Mouse (Mus musculus) kidney, adult 11 months (tissue): ENCODE measurements at regions not wholly inside any gene's neighbourhood (a gene's known extent, or its start where the extent isn't known, plus 50 kb on each side); places are given as distances from the start of the nearest gene placed in this dataset.
"Not testable (repeated sequence)": the region's sequence is repeated elsewhere in the genome, so short reads cannot be mapped to it uniquely, and the experiment has no call there.

Experiments used
- DNase-seq: peaks from one replicate; pipeline ENCODE4 v3.0.0; 2022

DNA sequence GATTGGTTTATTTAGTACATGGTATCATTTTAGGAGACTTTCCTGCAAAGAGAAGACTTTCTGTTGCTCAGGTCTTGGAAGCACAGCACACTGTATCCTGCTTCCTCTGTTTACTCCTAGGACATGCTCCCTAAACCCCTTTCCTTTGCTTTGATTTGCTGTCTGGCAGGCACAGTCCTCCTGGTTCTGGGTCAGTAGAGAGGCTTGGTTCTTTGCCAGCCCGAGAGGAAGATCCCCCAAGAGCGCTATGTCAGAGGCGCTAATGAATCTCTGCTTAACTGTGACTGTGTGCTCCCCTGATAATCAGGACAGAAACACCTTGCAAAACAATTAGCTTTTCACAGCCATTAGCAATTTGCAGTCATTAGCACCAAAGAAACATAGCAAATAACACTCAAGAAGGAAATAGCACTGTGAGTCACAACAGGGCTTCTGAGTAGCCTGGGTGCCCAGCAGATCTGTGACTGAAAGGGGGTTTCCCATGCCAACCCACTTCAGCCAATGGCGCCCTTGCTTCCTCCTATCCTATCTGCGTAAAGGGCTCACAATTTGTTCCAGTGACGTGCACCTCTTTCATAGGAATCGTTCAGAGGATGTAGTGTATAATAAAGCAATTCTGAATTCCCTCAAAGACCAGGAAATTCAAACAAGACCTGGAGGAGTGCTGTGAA lies 145.5 kb downstream of the Gm815 start:
- DNase-seq = peak; percentile 15

DNA sequence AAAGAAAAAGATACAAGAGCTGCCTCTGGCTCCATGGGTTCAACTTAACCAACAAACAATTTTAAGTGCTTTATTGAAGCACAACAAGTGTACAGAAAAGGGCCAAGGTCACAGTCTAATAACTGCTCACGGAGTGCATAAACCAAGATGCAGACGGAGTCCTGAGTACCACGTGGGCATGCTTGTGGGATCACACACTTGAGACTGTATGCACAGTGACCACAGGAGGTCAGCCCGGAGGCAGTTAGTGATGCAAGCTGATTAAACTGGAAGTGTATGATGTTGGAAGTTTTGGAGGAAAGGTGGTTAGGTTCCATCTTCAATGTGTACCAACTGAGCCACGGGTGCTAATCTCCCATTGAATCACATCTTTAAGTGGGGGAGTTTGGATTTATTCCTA lies 146.9 kb downstream of the Gm815 start:
- DNase-seq = peak; percentile 38

DNA sequence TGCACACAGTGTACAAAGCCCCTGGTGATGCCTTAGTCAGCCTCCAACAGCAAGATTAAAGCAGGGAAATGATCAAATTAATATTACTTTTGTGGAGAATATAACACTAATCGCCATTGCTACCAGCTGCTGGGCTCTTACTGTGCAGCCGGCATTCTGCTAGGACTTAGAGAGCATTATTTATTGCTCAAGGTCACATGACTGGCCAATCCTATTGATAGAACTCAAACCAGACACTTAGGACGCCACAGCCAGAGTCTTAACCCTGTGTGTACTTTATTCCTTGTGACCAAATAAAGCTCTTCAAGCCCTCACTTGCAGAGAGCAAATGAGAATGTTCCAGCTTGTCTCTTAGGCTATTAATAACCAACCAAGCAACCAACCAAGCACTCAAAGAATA lies 152.6 kb downstream of the Gm815 start:
- DNase-seq = no peak

DNA sequence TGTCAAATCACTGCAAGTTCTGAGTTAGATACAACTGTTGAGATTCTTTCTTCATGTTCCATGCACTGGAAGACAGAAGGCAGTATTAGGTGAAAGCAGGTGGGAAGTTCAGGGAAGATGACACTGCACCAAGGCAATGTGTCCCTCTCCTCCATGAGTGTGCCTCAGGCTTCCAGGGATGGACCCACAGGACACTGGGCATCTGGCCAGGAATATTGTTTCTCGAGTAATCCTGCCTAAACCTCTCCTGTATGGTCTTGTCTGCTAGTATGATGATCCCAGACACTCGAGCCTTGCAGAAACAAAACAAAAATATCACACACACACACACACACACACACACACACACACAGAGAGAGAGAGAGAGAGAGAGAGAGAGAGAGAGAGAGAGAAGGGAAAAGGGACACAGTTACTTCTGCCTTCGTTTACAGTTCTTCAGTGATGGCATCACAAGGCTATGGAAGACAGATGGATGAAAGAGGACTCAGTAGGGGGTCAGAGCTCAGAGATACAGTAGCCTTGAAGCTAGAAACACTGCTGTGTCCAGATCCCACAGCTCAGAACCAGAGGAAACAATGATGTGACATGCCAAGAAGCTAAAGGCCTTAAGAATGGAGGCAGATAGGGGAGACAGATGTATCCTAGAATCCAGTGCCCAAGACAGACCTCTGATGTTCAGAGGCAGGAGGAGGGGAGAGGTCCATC lies 154.8 kb downstream of the Gm815 start:
- no peak for DNase-seq

DNA sequence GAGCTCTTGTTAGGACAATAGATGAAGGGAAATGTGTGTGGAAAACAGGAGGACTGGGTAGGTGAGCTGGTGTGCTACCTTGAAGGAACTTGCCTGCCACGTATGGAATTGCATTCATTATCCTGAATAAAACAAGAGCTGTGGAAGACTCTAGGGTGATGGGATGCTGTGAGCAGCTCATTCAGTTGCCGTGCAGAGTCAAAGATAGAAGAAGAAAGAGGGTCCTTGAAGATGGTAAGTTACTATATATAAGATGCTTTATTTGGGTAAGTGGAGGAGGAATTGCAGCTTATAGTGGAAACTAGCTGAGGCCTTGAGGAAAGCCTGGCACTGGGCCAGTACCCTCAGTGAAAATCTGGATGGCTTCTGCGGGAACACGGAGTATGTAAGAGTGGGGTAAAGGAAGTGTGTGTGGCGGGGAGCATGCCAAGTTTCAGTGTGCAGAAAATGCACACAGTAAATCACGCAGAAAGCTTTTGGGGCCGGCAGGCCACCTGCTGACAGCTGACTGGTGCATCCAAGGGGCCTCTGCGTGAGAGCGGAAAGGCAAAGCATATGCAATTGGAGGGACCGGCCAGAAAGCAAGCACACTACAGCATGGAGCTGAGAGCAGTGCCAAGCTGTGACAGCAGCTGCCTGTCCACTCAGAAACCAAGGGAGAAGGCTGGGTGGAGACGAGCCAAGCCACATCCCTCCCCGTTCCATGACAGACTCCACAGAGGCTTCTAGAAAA lies 149.7 kb upstream of the Vldlr start:
- peak; percentile 2 for DNase-seq

DNA sequence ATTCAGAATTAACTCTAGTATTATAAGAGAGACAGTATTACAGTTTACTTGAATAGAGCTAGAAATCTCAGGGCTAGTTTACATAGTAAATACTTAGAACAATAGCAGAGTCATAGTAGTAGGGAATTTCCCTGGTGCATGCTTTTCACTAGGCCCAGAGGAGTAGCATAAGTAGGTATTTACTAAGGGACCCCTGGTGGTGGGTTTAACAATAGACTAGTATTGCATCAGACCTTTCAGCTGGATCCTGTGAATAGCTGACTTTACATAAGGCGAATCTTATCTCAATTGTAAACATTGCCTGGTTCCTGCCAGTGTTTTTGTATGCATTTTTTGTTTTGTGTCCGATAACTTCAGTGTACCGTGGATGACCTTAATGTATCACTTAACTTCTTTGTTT lies 143.0 kb upstream of the Vldlr start:
- no peak for DNase-seq

DNA sequence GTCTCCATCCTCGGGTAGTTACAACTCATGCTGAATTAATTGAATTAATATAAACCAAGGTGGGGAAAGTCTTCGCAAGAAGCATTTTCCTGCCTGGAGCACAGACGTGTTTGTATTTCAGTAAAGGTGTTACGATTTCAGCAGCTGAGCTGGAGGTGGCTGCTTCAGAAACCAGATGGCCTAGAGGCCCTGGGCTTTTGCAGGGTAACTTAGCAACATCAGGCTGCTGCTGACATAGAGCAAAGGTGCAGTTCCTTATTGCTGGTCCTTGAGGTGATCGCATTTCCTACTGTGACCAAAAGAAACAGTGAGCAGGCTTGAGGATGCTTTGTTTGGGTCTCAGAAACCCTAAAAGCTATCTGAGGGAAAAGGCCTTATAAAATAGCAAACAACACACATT lies 141.3 kb upstream of the Vldlr start:
- peak; percentile 4 for DNase-seq

DNA sequence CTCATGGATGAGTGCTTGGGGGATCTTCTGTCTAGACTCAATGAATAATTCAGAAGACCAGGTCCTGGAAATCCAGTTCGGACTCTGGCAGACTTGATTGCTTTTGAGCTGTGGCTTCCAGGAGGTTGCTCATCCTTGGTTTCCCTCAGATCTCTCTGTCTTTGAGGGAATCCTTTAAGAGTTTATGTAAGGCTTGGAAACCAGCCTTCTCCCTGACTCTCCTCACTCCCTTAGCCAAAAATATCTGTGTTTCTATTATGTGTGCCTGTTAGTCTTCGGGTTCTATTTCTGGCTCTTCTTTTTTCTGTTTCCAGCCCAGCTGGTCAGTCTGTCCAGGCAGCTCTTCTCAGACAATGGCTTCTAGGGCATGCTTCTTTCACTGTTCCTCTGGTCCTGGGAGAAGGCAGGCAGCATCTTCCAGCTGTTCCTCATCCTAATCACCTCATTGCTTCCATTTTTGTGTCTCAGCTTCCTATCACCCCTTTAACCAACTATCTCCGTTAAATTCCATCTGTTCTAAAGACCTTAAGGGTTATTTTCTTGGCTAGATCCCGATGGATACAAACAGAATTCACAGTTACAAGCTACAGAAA lies 139.3 kb upstream of the Vldlr start:
- no peak for DNase-seq

DNA sequence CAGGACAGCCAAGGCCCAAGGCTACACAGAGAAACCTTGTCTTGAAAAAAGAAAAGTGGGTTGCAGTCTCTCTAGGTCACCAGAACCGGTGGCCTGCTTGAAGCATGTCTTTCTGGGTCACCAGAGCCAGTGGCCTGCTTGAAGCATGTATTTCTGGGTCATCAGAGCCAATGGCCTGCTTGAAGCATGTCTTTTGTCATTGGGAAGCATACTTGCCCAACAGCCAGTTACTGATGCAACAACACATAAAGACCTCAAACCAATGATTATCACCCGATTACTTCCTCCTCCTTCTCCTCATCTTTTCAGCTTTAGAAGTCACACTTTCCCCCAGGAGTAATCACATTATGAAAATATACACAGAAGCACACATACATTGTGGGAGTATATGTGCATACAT lies 128.9 kb upstream of the Vldlr start:
- DNase-seq = no peak

DNA sequence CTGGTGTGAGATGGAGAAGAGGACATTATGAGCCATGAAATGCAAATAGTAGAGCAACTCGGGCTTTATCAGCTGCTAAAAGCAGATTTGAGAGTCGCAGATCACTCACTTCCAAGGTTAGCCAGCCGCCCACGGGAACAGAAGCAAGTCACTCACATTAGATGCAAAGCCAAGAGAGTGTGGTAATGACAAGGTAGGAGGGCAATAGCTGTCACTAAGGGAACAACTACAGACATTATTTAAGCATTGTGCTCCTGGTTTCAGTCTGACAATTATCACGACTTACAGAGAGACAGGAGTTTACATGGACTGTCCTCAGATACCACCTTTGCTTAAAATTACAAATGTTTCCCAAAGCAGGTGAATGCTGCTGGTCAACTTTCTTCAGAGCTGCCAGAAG lies 128.5 kb upstream of the Vldlr start:
- no peak for DNase-seq

DNA sequence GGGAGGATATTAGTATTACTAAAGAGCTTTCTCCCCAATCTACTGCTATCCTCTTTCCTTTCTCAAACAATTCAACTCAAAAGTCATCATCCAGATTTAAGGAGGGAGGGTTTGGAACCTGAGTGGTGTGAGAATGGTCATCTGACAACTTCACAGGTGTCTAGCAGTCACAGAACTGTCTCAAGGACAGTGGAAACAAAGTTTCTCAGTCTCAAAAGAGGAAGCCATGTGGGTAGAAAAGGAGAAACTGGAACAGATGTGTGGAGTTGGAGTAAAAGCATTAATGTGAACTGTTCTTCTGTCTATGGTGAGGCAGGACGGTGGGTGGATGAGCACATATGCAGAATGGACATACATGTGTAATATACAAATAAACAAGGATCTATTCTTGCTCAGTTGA lies 127.2 kb upstream of the Vldlr start:
- DNase-seq = no peak

DNA sequence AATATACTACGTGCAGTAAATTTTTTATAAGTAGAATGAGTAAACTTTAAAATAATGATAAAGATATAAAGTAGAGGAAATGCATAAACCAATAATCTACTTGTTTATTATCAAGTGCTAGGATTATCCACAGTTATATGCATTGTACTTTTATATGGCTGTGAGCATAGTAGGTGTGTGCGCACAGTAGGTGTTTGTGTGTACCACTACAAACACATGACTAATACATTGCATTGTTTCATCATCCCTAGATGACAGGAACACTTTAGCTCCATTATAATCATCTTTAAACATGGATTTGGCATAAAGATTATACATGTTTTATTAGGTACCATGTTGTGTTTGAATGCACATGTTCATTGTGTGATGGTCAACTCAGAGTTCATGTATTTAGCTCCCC lies 124.7 kb upstream of the Vldlr start:
- no peak for DNase-seq

DNA sequence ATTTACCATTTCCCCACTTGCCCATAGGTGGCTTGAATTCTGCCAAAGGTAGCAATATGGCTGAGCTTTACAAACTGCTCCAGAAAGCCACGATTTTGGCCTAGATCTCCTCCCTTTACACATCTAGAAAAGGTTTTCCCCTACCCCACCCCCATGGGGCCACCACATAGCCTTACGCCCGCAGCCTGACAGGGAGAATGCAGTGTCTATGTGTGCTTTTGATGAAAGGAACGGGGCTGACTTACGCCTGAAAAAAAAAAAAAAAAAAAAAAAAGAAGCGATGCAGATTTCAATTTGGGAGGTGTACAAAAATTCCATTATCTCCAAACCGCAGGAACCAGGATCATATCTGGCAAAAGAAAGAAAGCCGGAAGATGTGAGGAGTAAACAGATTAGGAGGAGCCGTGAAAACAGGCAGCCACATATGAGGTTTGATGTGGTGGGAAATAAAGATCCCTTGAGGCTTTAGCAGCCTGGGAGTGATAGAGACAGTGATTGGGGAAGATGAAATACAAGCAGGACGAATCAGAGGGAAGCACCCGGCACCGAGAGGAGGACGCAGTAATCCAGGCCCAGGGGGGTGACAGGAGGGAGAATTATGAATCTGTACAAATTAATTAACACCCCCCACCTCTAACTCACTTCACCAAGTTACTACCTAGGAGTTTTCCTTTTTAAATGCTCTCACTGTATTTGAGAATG lies 121.4 kb upstream of the Vldlr start:
- DNase-seq = no peak

DNA sequence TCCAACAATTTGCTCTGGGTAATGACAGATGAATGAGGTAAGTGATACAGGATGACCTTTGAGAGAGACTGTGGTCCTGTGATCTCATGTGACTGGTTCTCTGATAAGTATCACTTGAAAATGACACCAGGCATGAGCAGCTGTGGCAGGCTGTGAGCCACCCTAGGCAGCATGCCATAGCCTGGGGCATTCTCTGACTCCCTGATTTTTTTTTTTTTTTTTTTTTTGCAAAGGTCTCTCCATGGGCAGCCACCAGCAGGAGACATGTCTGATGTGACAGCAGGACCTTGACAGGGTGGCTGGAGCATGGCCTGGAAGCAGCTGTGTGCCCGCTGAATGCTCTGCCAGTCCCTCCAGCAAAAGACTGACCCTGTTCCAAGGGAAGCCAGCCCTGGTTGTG lies 116.4 kb upstream of the Vldlr start:
- no peak for DNase-seq

DNA sequence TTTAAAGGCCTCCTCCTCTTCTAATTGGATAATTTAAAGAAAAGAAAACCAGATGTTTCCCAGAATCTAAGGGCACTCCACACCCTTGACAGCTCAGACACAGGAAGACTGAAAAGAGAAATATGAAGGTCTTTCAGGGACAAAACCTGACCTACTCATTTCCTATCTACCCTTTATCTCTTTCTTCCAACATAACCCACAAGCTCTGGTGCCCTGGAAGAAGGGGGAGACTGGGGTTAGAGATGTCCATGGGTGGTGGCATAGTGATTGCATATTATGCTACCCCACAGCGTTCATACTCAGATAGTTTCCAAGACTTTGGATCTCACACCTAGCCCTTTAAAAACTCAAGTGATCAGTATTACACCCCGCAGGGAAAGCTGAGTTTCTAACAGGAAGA lies 105.8 kb upstream of the Vldlr start:
- no peak for DNase-seq

DNA sequence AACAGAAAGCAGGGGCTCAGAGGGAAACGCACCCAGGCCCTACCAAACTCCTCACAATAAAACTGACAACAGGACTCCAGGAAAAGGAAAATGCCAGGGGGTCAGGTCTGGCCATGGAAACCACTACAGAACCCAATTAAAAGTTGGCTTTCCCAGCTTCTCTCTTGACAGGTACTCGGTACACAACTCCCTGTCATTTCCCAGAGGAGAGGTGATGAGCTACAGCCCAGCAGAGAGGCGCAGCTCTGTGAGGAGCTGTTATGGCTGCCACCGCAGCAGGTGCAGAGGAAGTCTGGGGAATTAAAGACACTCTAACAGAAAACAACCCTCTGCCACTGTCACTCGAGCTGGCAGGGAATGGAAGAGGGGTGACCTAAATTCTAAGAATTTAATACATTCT lies 95.4 kb upstream of the Vldlr start:
- DNase-seq = no peak

DNA sequence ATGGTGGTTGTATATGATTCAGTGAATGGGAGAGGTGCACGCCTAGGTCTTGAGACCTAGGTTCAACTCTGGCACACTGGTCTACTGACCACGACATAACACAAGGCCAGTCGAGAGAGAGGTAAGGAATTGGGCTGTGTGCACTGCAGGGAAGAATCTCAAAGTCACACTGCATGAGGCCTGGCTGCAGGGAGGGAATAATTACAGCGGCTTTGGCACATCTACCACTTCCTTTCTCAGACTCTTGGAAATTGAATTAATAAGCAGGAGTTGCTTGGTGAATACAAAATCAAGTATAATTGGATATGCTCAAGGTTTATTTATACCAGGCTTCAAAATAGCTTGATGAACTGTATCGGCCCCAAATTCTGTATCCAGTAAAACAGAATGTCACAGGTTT lies 93.9 kb upstream of the Vldlr start:
- DNase-seq = no peak

DNA sequence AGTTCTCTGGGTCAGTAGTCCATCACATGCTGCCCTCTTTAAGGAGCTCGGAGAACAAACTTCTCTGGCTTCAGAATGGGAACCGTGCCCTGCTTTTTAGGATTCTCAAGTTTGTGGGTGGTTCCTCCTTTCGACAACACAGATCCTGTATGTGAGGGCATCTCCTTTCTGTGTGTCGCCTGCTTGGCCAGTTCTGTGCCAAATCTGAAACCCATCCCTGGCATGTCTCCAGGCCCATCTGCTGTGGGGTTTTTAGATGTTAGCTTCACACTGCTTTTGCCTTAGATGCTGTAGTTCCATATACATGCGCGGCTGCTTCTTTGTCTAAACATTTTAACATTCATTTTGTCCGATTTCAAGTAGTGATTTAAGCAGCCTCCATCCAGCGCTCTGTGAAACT lies 93.0 kb upstream of the Vldlr start:
- no peak for DNase-seq

DNA sequence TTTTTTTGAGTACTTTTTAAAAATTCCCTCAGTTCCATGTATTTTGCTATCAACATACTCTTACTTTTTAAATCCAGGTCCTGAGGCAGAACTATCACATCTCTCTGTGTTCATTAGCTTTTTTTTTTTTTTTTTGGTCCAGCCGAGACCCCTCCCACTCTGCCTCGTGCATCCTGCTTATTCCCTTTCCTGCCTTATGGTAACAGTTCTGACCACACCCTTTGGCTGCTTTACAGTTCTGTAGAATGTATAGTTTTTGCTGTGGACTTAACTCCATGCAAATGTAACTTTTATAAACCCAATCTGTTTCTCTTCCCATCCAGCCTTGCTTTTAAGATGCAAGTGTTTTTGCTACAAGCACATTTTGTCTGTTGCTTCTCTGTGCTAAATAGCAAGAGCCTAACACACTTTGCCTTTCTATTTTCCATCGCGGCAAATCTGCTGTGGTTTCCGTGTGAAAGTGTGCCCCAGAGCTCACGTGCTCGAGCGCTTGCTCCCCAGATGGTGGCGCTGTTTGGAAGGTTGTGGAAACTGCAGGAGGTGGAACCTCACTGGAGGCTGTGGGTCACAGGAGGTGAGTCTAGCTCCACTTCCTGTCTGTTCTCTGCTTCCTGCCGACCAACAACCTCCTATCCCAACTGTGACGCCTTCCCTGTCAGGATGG lies 92.3 kb upstream of the Vldlr start:
- DNase-seq = peak; percentile 30

DNA sequence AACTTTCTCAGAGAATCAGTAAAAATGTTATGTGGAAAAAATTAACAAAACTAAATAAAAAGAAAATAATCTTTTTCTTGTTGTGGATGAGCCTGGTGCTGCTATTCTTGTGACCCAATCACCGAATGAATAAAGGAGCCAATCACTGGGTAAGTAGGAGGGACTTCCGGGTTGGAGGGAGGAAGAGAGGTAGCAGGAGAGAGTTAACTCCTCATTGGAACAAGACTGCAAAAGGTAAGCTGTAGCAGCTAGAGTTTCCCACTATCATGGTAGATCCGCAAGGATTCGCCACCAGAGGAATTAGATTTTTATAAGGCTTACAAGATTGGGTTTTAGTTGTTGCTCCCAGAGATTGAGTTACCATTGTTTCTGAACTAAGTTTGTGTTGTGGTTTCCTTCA lies 87.8 kb upstream of the Vldlr start:
- not testable (repeated sequence) for DNase-seq

DNA sequence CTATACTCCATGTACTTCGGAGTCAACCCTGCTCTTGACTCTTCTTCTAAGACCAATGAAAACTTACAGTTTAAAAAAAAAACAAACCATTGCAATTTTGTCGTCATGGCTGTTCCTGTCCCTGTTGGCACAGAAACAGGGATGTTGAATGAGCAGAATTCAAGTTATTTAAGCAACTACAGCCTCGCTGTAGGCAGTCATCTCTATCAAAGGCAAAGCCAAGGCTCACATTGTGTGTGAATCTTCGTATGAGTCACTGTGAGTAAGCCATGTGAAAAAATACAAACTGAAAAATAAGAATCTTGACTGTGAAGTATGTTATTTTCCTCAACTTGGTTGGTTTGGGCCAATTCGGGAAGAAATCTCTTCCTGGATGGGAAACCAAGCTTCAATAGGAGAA lies 81.9 kb upstream of the Vldlr start:
- DNase-seq = no peak

DNA sequence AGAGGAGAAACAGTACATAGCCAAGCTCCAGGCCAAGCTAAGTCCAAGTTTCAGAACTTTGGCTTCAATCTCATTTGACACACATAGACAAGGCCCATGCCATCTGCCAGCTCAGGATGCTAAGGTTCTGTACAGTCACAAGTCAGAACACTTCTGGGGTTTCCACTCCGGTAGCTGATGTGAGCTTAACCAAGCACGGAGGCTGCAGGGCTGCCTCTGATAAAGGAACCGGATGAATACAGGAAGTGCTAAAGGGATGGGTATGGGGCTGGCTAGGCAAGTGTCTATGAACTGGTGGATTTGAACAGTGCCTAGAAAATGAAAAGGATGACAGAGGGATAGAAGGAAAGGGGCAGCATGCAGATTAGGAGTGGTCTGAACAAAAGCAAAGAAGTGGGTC lies 75.4 kb upstream of the Vldlr start:
- DNase-seq = no peak

DNA sequence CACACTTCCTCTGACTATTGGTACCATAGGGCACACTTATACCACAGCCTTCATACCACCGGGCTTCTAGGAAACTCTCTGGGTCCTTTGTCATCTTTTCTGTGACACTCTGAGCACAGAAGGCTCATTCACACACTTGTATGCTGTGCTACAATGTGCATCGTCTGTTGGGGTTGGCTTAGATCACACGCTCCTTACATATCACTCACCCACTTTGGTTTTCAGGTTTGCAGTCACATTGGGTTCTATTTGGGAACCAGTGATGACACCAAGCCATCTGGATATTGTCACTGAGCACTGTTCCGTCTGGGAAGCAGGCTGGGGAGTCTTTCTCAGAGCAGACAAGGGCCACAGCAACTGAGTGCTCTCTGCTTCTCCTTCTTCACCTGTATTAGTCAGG lies 74.1 kb upstream of the Vldlr start:
- no peak for DNase-seq
